Comparison of ENCODE assay signal across 12 mouse cellular contexts in the genomic region with DNA sequence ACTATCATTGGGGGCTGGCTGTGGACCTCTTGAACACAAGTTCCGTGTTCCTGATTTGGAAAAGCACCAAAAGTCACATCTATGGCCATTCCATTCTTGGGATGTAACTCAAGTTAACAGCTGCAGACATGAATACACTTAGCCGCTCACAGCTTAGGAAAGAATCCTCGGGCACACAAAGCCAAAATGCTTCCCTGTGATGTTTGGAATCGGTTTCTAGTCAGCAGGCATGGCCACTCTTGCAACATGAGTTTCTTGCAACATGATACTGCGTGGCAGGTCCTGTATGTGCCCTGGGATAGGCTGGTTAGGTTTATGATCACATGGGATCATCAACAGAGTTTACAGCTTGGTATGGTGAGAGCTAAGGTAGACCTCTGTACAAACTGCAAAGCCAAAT.
DNase-seq lines count a peak whose midpoint lies in the region; ATAC-seq and TF ChIP-seq lines count a peak whose summit lies in the region.
"Had no signal": no experiment of that assay in that cellular context is flagged by ENCODE, and none has a peak within 500 bp of the region (broad histone marks: within the 10 kb centered on the region; RNA-seq: fewer than 3 reads in every experiment).

No protein-coding gene starts in this region.

- no peak overlapping the region for H3K4me2 ChIP-seq in liver, postnatal 0 days (ENCODE audit: low read depth, low read length)
- no peak overlapping the region for H3K4me2 ChIP-seq in lung, postnatal 0 days (replicated peaks; ENCODE audit: low read depth, low read length)
- H3K4me2 ChIP-seq: hindbrain, embryonic 15.5 days had no signal

- TF ChIP-seq EP300 in liver, postnatal 0 days (IDR thresholded peaks at IDR 0.05; ENCODE audit: low read depth) = peak; percentile 80
- TF ChIP-seq EP300 in lung, postnatal 0 days (IDR thresholded peaks at IDR 0.05) = peak; percentile 71

- no peak for TF ChIP-seq CTCF in gastrocnemius, adult 2 months (IDR thresholded peaks at IDR 0.05)
- TF ChIP-seq CTCF in liver, postnatal 0 days (IDR thresholded peaks at IDR 0.05; ENCODE audit: low read depth) = no peak
- TF ChIP-seq CTCF in lung, postnatal 0 days (IDR thresholded peaks at IDR 0.05) = no peak

- H3K4me1 ChIP-seq in liver, postnatal 0 days (ENCODE audit: insufficient read depth) = peaks cover 31% of the 10 kb centered on the region
- H3K4me1 ChIP-seq in lung, postnatal 0 days (ENCODE audit: insufficient read depth, low read depth, low read length) = peaks cover 9% of the 10 kb centered on the region; the same call in 1 of the 2 replicates
- H3K4me1 ChIP-seq: hindbrain, embryonic 15.5 days had no signal

- WGBS in liver, postnatal 0 days (ENCODE audit: insufficient replicate concordance) = 49% methylated on average over 5 of the region's 5 CpGs
- WGBS in lung, postnatal 0 days = 45% methylated on average over 5 of the region's 5 CpGs

- no peaks in the 10 kb centered on the region for H3K27me3 ChIP-seq in liver, postnatal 0 days (ENCODE audit: insufficient read depth, low read length)
- H3K27me3 ChIP-seq in lung, postnatal 0 days (replicated peaks; ENCODE audit: insufficient read depth, low read length) = no peaks in the 10 kb centered on the region
- H3K27me3 ChIP-seq: hindbrain, embryonic 15.5 days had no signal

- no peak overlapping the region for H3K4me3 ChIP-seq in gastrocnemius, adult 2 months
- no peak overlapping the region for H3K4me3 ChIP-seq in liver, postnatal 0 days (ENCODE audit: low read depth, low read length)
- no peak overlapping the region for H3K4me3 ChIP-seq in lung, postnatal 0 days (ENCODE audit: low read depth, low read length)
- H3K4me3 ChIP-seq: hindbrain, embryonic 15.5 days; midbrain, embryonic 10.5 days had no signal

- H3K9me3 ChIP-seq in liver, postnatal 0 days (ENCODE audit: low read length) = no peaks in the 10 kb centered on the region
- no peaks in the 10 kb centered on the region for H3K9me3 ChIP-seq in lung, postnatal 0 days (ENCODE audit: low read length)
- H3K9me3 ChIP-seq: hindbrain, embryonic 15.5 days; midbrain, embryonic 10.5 days had no signal

- ATAC-seq in liver, postnatal 0 days = peak; percentile 70
- peak; percentile 11; the same call in 1 of the 2 replicates for ATAC-seq in lung, postnatal 0 days
- no peak for ATAC-seq in megakaryocyte-erythroid progenitor cell, adult 5-6 weeks (replicated peaks; ENCODE audit: low FRiP score, low TSS enrichment, poor library complexity, severe bottlenecking)

- H3K36me3 ChIP-seq in liver, postnatal 0 days (replicated peaks; ENCODE audit: insufficient read depth, low read length) = no peaks in the 10 kb centered on the region
- no peaks in the 10 kb centered on the region for H3K36me3 ChIP-seq in lung, postnatal 0 days (ENCODE audit: insufficient read depth, low read length)
- H3K36me3 ChIP-seq: hindbrain, embryonic 15.5 days; midbrain, embryonic 10.5 days had no signal

- peak overlapping the region; percentile 83 for H3K27ac ChIP-seq in gastrocnemius, adult 2 months
- H3K27ac ChIP-seq in liver, postnatal 0 days (ENCODE audit: low read depth) = peak overlapping the region; percentile 84
- H3K27ac ChIP-seq in lung, postnatal 0 days (ENCODE audit: low read length) = peak overlapping the region; percentile 68
- H3K27ac ChIP-seq: hindbrain, embryonic 15.5 days; midbrain, embryonic 10.5 days had no signal

- peak; percentile 69 for DNase-seq in gastrocnemius, adult 2 months
- no peak for DNase-seq in gastrocnemius, postnatal 10 days
- peak; percentile 62 for DNase-seq in liver, postnatal 0 days
- no peak for DNase-seq in liver
- peak; percentile 74 for DNase-seq in lung, postnatal 0 days (ENCODE audit: low spot score)
- no peak for DNase-seq in thymus, postnatal 14 days
- no peak for DNase-seq in retina, embryonic 14.5 days (ENCODE audit: low spot score)
- DNase-seq: left cerebral cortex, postnatal 4 days; right cerebral cortex, postnatal 14 days had no signal

- H3K9ac ChIP-seq in liver, postnatal 0 days (replicated peaks) = no peak overlapping the region
- H3K9ac ChIP-seq in lung, postnatal 0 days (replicated peaks; ENCODE audit: low read depth) = no peak overlapping the region
- H3K9ac ChIP-seq: hindbrain, embryonic 15.5 days had no signal

- intact Hi-C loops in gastrocnemius, adult 2 months (cut with DNase I) = no loop called here

Comparison
In these comparisons a context has a peak if more than half of its experiments do, and no peak if none do; other contexts are left out.
1. DNase-seq: peak in gastrocnemius, adult 2 months (single experiment), liver, postnatal 0 days (single experiment) and lung, postnatal 0 days (single experiment); none in gastrocnemius, postnatal 10 days (single experiment), liver (single experiment), thymus, postnatal 14 days (single experiment) and retina, embryonic 14.5 days (single experiment).
2. Peak in every context shown above with its lines, with median percentiles within 50 percentile points of each other: H3K27ac ChIP-seq.